Mouse (Mus musculus) cerebellum, adult 2 months (tissue): ENCODE measurements around the gene Haus2.

ENCODE experiments used
- CTCF ChIP-seq: fragments of 200-500 bp; IDR thresholded peaks from 2 replicates; pipeline ENCODE4 v1.5.1; 2011; ENCODE audit warnings: low read depth, mild to moderate bottlenecking, control low read depth, low read length, moderate library complexity, borderline replicate concordance; ENCODE audit not compliant: insufficient read depth
- POLR2A ChIP-seq: fragments of 200-500 bp; IDR thresholded peaks from 2 replicates; pipeline ENCODE4 v1.6.1; 2011; ENCODE audit warnings: low read length, control low read depth, borderline replicate concordance; ENCODE audit not compliant: insufficient read depth

DNA sequence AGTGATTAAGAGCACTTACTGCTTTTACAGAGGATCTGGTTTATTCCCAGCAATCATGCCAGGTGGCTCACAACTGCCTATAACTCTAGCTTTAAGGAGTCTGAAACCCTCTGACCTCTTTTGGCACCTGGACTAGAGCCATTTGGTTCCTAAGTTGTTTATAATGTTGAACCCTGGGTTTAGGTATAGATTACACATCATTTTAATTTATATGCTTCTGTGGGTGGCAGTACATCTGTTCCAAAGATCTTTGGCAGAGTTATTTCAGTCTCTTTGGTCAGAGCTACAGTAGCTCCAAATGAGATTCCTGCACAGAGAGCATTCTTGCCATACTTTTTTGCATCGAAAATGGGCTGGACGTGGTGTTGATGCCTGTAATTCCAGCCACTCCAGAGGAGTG lies 11.4 kb upstream of the Haus2 start:
- TF ChIP-seq CTCF (no peak), POLR2A (no peak)
